Mouse (Mus musculus): Measurements from ENCODE around the gene Rad9b. TPM values are rescaled to one million over a fixed set of nuclear protein-coding genes. Genes with fewer than 3 reads are reported as not detected.

Rad9b gene
- polyA plus RNA-seq, 1 experiment: 4.2 TPM

- Histone ChIP-seq H3K27me3 (replicated peaks; ENCODE audit: control insufficient read depth, insufficient read depth, low read length) (no peaks in the 10 kb centered on the region), H3K4me1 (ENCODE audit: control insufficient read depth, insufficient read depth, low read length) (peaks cover 8% of the 10 kb centered on the region), H3K4me3 (ENCODE audit: insufficient read depth, low read depth, low read length) (no peak overlapping the region), H3K36me3 (ENCODE audit: control insufficient read depth, insufficient read depth, low read length) (no peaks in the 10 kb centered on the region), H3K27ac (ENCODE audit: insufficient read depth, low read depth, low read length) (no peak overlapping the region)
- WGBS: 92% methylated on average over 5 of the region's 5 CpGs
- no peak for TF ChIP-seq CTCF (conservative IDR thresholded peaks at IDR 0.05; ENCODE audit: insufficient read depth, insufficient read length, low read depth, low read length)
- TF ChIP-seq POLR2A (IDR thresholded peaks at IDR 0.05; ENCODE audit: low read depth, low read length): no peak
- DNase-seq: no peak
Observed at GRCm38 (mm10) chr5:122390006-122390405, 36.0 kb upstream of the Rad9b start.

- TF ChIP-seq CTCF (conservative IDR thresholded peaks at IDR 0.05; ENCODE audit: insufficient read depth, insufficient read length, low read depth, low read length): peak; percentile 94
- no peak for TF ChIP-seq POLR2A (IDR thresholded peaks at IDR 0.05; ENCODE audit: low read depth, low read length)
- 42% methylated on average over 11 of the region's 11 CpGs for WGBS
- no peak overlapping the region for H3K4me3 ChIP-seq (ENCODE audit: insufficient read depth, low read depth, low read length)
- DNase-seq: peak; percentile 78
- H3K36me3 ChIP-seq (ENCODE audit: control insufficient read depth, insufficient read depth, low read length): peaks cover 2% of the 10 kb centered on the region
- H3K27me3 ChIP-seq (replicated peaks; ENCODE audit: control insufficient read depth, insufficient read depth, low read length): no peaks in the 10 kb centered on the region
- H3K27ac ChIP-seq (ENCODE audit: insufficient read depth, low read depth, low read length): no peak overlapping the region
- H3K4me1 ChIP-seq (ENCODE audit: control insufficient read depth, insufficient read depth, low read length): no peaks in the 10 kb centered on the region
Observed at GRCm38 (mm10) chr5:122379374-122380155, 25.5 kb upstream of the Rad9b start.

GRCm38 (mm10) chr5:122378171-122378570, 24.1 kb upstream of the Rad9b start:
- H3K36me3 ChIP-seq (ENCODE audit: control insufficient read depth, insufficient read depth, low read length): peaks cover 2% of the 10 kb centered on the region
- H3K4me3 ChIP-seq (ENCODE audit: insufficient read depth, low read depth, low read length): no peak overlapping the region
- H3K27ac ChIP-seq (ENCODE audit: insufficient read depth, low read depth, low read length): no peak overlapping the region
- WGBS: 94% methylated on average over 12 of the region's 12 CpGs
- H3K4me1 ChIP-seq (ENCODE audit: control insufficient read depth, insufficient read depth, low read length): no peaks in the 10 kb centered on the region
- TF ChIP-seq CTCF (conservative IDR thresholded peaks at IDR 0.05; ENCODE audit: insufficient read depth, insufficient read length, low read depth, low read length) (no peak), POLR2A (IDR thresholded peaks at IDR 0.05; ENCODE audit: low read depth, low read length) (no peak)
- no peaks in the 10 kb centered on the region for H3K27me3 ChIP-seq (replicated peaks; ENCODE audit: control insufficient read depth, insufficient read depth, low read length)
- no peak for DNase-seq

- peaks cover 2% of the 10 kb centered on the region for H3K36me3 ChIP-seq (ENCODE audit: control insufficient read depth, insufficient read depth, low read length)
- TF ChIP-seq CTCF (conservative IDR thresholded peaks at IDR 0.05; ENCODE audit: insufficient read depth, insufficient read length, low read depth, low read length): no peak
- no peak for TF ChIP-seq POLR2A (IDR thresholded peaks at IDR 0.05; ENCODE audit: low read depth, low read length)
- no peak overlapping the region for H3K4me3 ChIP-seq (ENCODE audit: insufficient read depth, low read depth, low read length)
- no peaks in the 10 kb centered on the region for H3K4me1 ChIP-seq (ENCODE audit: control insufficient read depth, insufficient read depth, low read length)
- 88% methylated on average over 4 of the region's 4 CpGs for WGBS
- DNase-seq: no peak
- H3K27ac ChIP-seq (ENCODE audit: insufficient read depth, low read depth, low read length): no peak overlapping the region
- H3K27me3 ChIP-seq (replicated peaks; ENCODE audit: control insufficient read depth, insufficient read depth, low read length): no peaks in the 10 kb centered on the region
Observed at GRCm38 (mm10) chr5:122377101-122377833, 23.2 kb upstream of the Rad9b start.

GRCm38 (mm10) chr5:122372878-122373277, 18.8 kb upstream of the Rad9b start:
- peak overlapping the region; percentile 79 for H3K4me3 ChIP-seq (ENCODE audit: insufficient read depth, low read depth, low read length)
- 12% methylated on average over 5 of the region's 5 CpGs for WGBS
- H3K4me1 ChIP-seq (ENCODE audit: control insufficient read depth, insufficient read depth, low read length): no peaks in the 10 kb centered on the region
- H3K36me3 ChIP-seq (ENCODE audit: control insufficient read depth, insufficient read depth, low read length): no peaks in the 10 kb centered on the region
- H3K27me3 ChIP-seq (replicated peaks; ENCODE audit: control insufficient read depth, insufficient read depth, low read length): no peaks in the 10 kb centered on the region
- TF ChIP-seq CTCF (conservative IDR thresholded peaks at IDR 0.05; ENCODE audit: insufficient read depth, insufficient read length, low read depth, low read length): no peak
- TF ChIP-seq POLR2A (IDR thresholded peaks at IDR 0.05; ENCODE audit: low read depth, low read length): no peak
- DNase-seq: no peak
- H3K27ac ChIP-seq (ENCODE audit: insufficient read depth, low read depth, low read length): peak overlapping the region; percentile 67; the same call in 1 of the 2 replicates

GRCm38 (mm10) chr5:122372192-122372769, 18.2 kb upstream of the Rad9b start, which contains the start of gene Fam216a:
Gene Fam216a, minus strand, starts transcription at chr5:122372364.
- Histone ChIP-seq H3K27ac (ENCODE audit: insufficient read depth, low read depth, low read length) (peak within 1 kb of the TSS; percentile 67), H3K27me3 (replicated peaks; ENCODE audit: control insufficient read depth, insufficient read depth, low read length) (no peaks in the 10 kb centered on the region), H3K36me3 (ENCODE audit: control insufficient read depth, insufficient read depth, low read length) (no peaks in the 10 kb centered on the region), H3K4me3 (ENCODE audit: insufficient read depth, low read depth, low read length) (peak within 1 kb of the TSS; percentile 85), H3K4me1 (ENCODE audit: control insufficient read depth, insufficient read depth, low read length) (no peaks in the 10 kb centered on the region)
- TF ChIP-seq CTCF (conservative IDR thresholded peaks at IDR 0.05; ENCODE audit: insufficient read depth, insufficient read length, low read depth, low read length) (no peak), POLR2A (IDR thresholded peaks at IDR 0.05; ENCODE audit: low read depth, low read length) (no peak)
- under 1% methylated on average over 53 of the region's 53 CpGs for WGBS
- DNase-seq: peak; percentile 100

Measured in kidney, adult 2 months (tissue).